Mouse (Mus musculus) leukemia stem cell, adult 10-12 weeks (primary cell): ENCODE results near the gene Gm11627. TPM values are rescaled to one million over a fixed set of nuclear protein-coding genes. Genes with fewer than 3 reads are reported as not detected.

ENCODE experiments used
- polyA plus RNA-seq: library from polyadenylated mRNA; stranded (reverse); fragments of >175 nt; gene quantifications from 2 replicates; pipeline ENCODE4 v1.2.3, GENCODE M21; 2012; ENCODE audit warnings: low replicate concordance

Gene Gm11627
- not detected in 2 replicates for polyA plus RNA-seq

GRCm38 (mm10) chr11:102579165-102580033 is at the start of gene Gm11627:
Gene Gm11627, minus strand, starts transcription at chr11:102579461.

GRCm38 (mm10) chr11:102604010-102604584 is 24.8 kb upstream of the Gm11627 start, which contains the start of gene Fzd2:
Gene Fzd2, plus strand, starts transcription at chr11:102604396.

GRCm38 (mm10) chr11:102556031-102556715 is 23.1 kb downstream of the Gm11627 start, which contains the start of gene Gpatch8:
Gene Gpatch8, minus strand, starts transcription at chr11:102556392.

Other genes starting within 250 kb of the Gm11627 start
- gene Slc4a1, start 213.3 kb downstream of the Gm11627 start, polyA plus RNA-seq: 452 and 1,470 TPM in 2 replicates
- gene Rundc3a, start 186.1 kb downstream of the Gm11627 start, polyA plus RNA-seq: 5.3 and 23.3 TPM in 2 replicates
- 151 and 356 TPM in 2 replicates for gene Slc25a39, start 171.5 kb downstream of the Gm11627 start, polyA plus RNA-seq
- gene Grn, start 149.1 kb downstream of the Gm11627 start, polyA plus RNA-seq: 42.1 and 60.7 TPM in 2 replicates
- gene Fam171a2, start 131.8 kb downstream of the Gm11627 start, polyA plus RNA-seq: 1.5 and 1.7 TPM in 2 replicates
- 31.4 and 33.3 TPM in 2 replicates for gene Itga2b, start 109.3 kb downstream of the Gm11627 start, polyA plus RNA-seq
- 11.2 and 32.6 TPM in 2 replicates for gene Gpatch8, start 23.1 kb downstream of the Gm11627 start, polyA plus RNA-seq
- 0.09 and 0.49 TPM in 2 replicates for gene Fzd2, start 24.9 kb upstream of the Gm11627 start, polyA plus RNA-seq
- gene Meioc, start 84.3 kb upstream of the Gm11627 start, polyA plus RNA-seq: not detected in 2 replicates
- 2.6 and 4.1 TPM in 2 replicates for gene Ccdc43, start 118.3 kb upstream of the Gm11627 start, polyA plus RNA-seq
- gene Adam11, start 182.0 kb upstream of the Gm11627 start, polyA plus RNA-seq: 1.3 and 1.6 TPM in 2 replicates
- gene Gjc1, start 240.2 kb upstream of the Gm11627 start, polyA plus RNA-seq: 0.20 TPM in 1 of 2 replicates, not detected in the other